Mouse (Mus musculus) kidney, postnatal 0 days (tissue): ENCODE results near the gene Ak5. TPM values are rescaled to one million over a fixed set of nuclear protein-coding genes. Genes with fewer than 3 reads are reported as not detected.

Experiments
- ATAC-seq: fragments of 200-750 bp; cut with Nextera tagmentation; replicated peaks from 2 replicates; pipeline ENCODE4 v1.8.0; 2017; ENCODE audit warnings: low read depth, moderate number of reproducible peaks, moderate TSS enrichment, moderate library complexity; ENCODE audit not compliant: low FRiP score
- DNase-seq: peaks from one replicate; pipeline ENCODE4 v3.0.0-alpha.2; 2016; ENCODE audit warnings: low spot score
- H3K27ac ChIP-seq: fragments of 300-500 bp; sonication (generic); 2 replicates; pipeline ENCODE4 v1.5.1; 2014; ENCODE audit warnings: mild to moderate bottlenecking
- H3K27me3 ChIP-seq: fragments of 300-500 bp; sonication (generic); 2 replicates; pipeline ENCODE4 v1.6.1; 2014; ENCODE audit warnings: low read length, mixed read lengths; ENCODE audit not compliant: insufficient read depth
- H3K36me3 ChIP-seq: fragments of 300-500 bp; sonication (generic); 2 replicates; pipeline ENCODE4 v1.6.1; 2014; ENCODE audit warnings: low read length, mixed read lengths; ENCODE audit not compliant: insufficient read depth
- H3K4me1 ChIP-seq: fragments of 300-500 bp; sonication (generic); replicated peaks from 2 replicates; pipeline ENCODE4 v1.6.1; 2014; ENCODE audit warnings: antibody characterized with exemption, low read length, mixed read lengths; ENCODE audit not compliant: insufficient read depth
- H3K4me2 ChIP-seq: fragments of 300-500 bp; sonication (generic); 2 replicates; pipeline ENCODE4 v1.6.1; 2014; ENCODE audit warnings: mild to moderate bottlenecking, low read length, moderate library complexity, mixed read lengths
- H3K4me3 ChIP-seq: fragments of 300-500 bp; sonication (generic); replicated peaks from 2 replicates; pipeline ENCODE4 v1.5.1; 2014; ENCODE audit warnings: low read depth, low read length
- H3K9ac ChIP-seq: fragments of 300-500 bp; sonication (generic); 2 replicates; pipeline ENCODE4 v1.6.1; 2014; ENCODE audit warnings: low read depth, low read length
- H3K9me3 ChIP-seq: fragments of 300-500 bp; sonication (generic); replicated peaks from 2 replicates; pipeline ENCODE4 v1.6.1; 2016; ENCODE audit warnings: low read length, inconsistent platforms, mixed read lengths
- CTCF ChIP-seq: IDR thresholded peaks from 2 replicates; pipeline ENCODE4 v1.5.1; 2016; ENCODE audit warnings: antibody characterized with exemption, low read depth, mild to moderate bottlenecking, moderate library complexity
- WGBS: fragments of 180-500 bp; shearing (Covaris S2); extraction: QIAGEN DNeasy Blood & Tissue Kit; methylation state at CpG from one replicate; pipeline ENCODE4 v1.1.7; 2014; 5-methylcytosine and 5-hydroxymethylcytosine counted together
- polyA plus RNA-seq: library from polyadenylated mRNA; unstranded; fragments of >200 nt; fragmentation: Nextera tagmentation; extraction: Ambion mirVana; gene quantifications from 2 replicates; pipeline ENCODE4 v1.2.1, GENCODE M21; 2015

Gene Ak5
- polyA plus RNA-seq, 1 experiment from 2014 or later, result 4.6 TPM

- H3K27ac ChIP-seq, result no peak overlapping the region
- no peak for DNase-seq
Observed at GRCm38 (mm10) chr3:152457308-152458035, 210.7 kb downstream of the Ak5 start.

GRCm38 (mm10) chr3:152453163-152453562 is 215.0 kb downstream of the Ak5 start:
- ATAC-seq, result no peak
- no peak for DNase-seq
- Histone ChIP-seq H3K4me1 (no peaks in the 10 kb centered on the region), H3K27ac (no peak overlapping the region), H3K9ac (no peak overlapping the region), H3K4me2 (no peak overlapping the region), H3K27me3 (no peaks in the 10 kb centered on the region), H3K36me3 (peaks cover 47% of the 10 kb centered on the region), H3K4me3 (no peak overlapping the region), H3K9me3 (no peaks in the 10 kb centered on the region)
- no peak for TF ChIP-seq CTCF
- 96% methylated on average over 3 of the region's 4 CpGs for WGBS

More at GRCm38 (mm10) chr3:152457308-152458035, 210.7 kb downstream of the Ak5 start:
- Histone ChIP-seq H3K36me3 (peaks cover 38% of the 10 kb centered on the region), H3K9me3 (no peaks in the 10 kb centered on the region), H3K4me1 (no peaks in the 10 kb centered on the region), H3K4me2 (no peak overlapping the region), H3K4me3 (no peak overlapping the region), H3K9ac (no peak overlapping the region), H3K27me3 (no peaks in the 10 kb centered on the region)
- WGBS, result 91% methylated on average over 2 of the region's 2 CpGs
- ATAC-seq, result no peak
- TF ChIP-seq CTCF, result no peak

GRCm38 (mm10) chr3:152446966-152447365 is 221.2 kb downstream of the Ak5 start:
- Histone ChIP-seq H3K9me3 (no peaks in the 10 kb centered on the region), H3K4me3 (no peak overlapping the region), H3K4me2 (no peak overlapping the region), H3K27ac (no peak overlapping the region), H3K27me3 (no peaks in the 10 kb centered on the region), H3K9ac (no peak overlapping the region), H3K4me1 (no peaks in the 10 kb centered on the region), H3K36me3 (0 out of 2 replicates have a peak, but pooled peaks cover 8% of the 10 kb centered on the region)
- no peak for ATAC-seq
- WGBS, result 76% methylated on average over 1 of the region's 1 CpGs
- no peak for DNase-seq
- no peak for TF ChIP-seq CTCF

- H3K9ac ChIP-seq, result no peak overlapping the region
- no peak for TF ChIP-seq CTCF
- H3K9me3 ChIP-seq, result no peaks in the 10 kb centered on the region
- H3K27ac ChIP-seq, result no peak overlapping the region
- no peaks in the 10 kb centered on the region for H3K27me3 ChIP-seq
- no peaks in the 10 kb centered on the region for H3K4me1 ChIP-seq
- no peak for ATAC-seq
- no peak overlapping the region for H3K4me2 ChIP-seq
- no peaks in the 10 kb centered on the region for H3K36me3 ChIP-seq
- no peak for DNase-seq
- H3K4me3 ChIP-seq, result no peak overlapping the region
- WGBS, result 65% methylated on average over 3 of the region's 3 CpGs
Observed at GRCm38 (mm10) chr3:152444114-152444513, 224.0 kb downstream of the Ak5 start.

- Histone ChIP-seq H3K36me3 (no peaks in the 10 kb centered on the region), H3K9me3 (no peaks in the 10 kb centered on the region), H3K4me2 (no peak overlapping the region), H3K27me3 (no peaks in the 10 kb centered on the region), H3K4me3 (no peak overlapping the region), H3K9ac (no peak overlapping the region), H3K4me1 (no peaks in the 10 kb centered on the region), H3K27ac (no peak overlapping the region)
- 89% methylated on average over 4 of the region's 4 CpGs for WGBS
- DNase-seq (no peak), ATAC-seq (no peak)
- TF ChIP-seq CTCF, result no peak
Observed at GRCm38 (mm10) chr3:152442795-152443194, 225.4 kb downstream of the Ak5 start.

DNA sequence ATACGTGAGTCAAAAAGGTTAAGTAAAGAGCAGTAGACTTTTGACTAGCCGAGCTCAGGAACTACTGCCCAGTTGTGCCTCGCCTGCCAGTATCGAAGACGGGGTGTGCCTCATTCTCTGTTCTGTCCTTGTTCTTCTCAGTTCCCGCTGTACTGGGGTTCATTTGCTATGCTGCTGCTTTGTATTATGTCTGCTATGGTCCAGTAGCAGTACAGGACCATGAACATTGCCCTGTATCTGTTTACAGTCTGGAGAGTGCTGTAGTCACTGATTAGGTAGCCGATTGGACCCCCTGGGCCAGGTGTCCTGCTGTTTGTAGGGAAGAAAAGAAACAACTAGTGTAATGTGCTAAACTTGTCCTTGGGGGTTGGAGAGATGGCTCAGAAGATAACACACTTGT is 230.1 kb downstream of the Ak5 start:
- Histone ChIP-seq H3K27me3 (no peaks in the 10 kb centered on the region), H3K27ac (no peak overlapping the region), H3K9me3 (no peaks in the 10 kb centered on the region), H3K4me3 (no peak overlapping the region), H3K36me3 (no peaks in the 10 kb centered on the region), H3K4me1 (no peaks in the 10 kb centered on the region), H3K4me2 (no peak overlapping the region), H3K9ac (no peak overlapping the region)
- ATAC-seq, result no peak
- no peak for TF ChIP-seq CTCF
- DNase-seq, result no peak
- WGBS, result 93% methylated on average over 7 of the region's 7 CpGs

GRCm38 (mm10) chr3:152435590-152435989 is 232.6 kb downstream of the Ak5 start:
- Histone ChIP-seq H3K36me3 (no peaks in the 10 kb centered on the region), H3K4me2 (no peak overlapping the region), H3K27ac (no peak overlapping the region), H3K9ac (no peak overlapping the region), H3K9me3 (no peaks in the 10 kb centered on the region), H3K27me3 (no peaks in the 10 kb centered on the region), H3K4me1 (no peaks in the 10 kb centered on the region), H3K4me3 (no peak overlapping the region)
- ATAC-seq (no peak; the same call in 1 of the 2 replicates), DNase-seq (no peak)
- TF ChIP-seq CTCF, result no peak
